Mouse (Mus musculus): ENCODE measurements at regions not wholly inside any gene's neighbourhood (a gene's known extent, or its start where the extent isn't known, plus 50 kb on each side); places are given as distances from the start of the nearest gene placed in this dataset.
"Not testable (repeated sequence)": the region's sequence is repeated elsewhere in the genome, so short reads cannot be mapped to it uniquely, and the experiment has no call there.

DNA sequence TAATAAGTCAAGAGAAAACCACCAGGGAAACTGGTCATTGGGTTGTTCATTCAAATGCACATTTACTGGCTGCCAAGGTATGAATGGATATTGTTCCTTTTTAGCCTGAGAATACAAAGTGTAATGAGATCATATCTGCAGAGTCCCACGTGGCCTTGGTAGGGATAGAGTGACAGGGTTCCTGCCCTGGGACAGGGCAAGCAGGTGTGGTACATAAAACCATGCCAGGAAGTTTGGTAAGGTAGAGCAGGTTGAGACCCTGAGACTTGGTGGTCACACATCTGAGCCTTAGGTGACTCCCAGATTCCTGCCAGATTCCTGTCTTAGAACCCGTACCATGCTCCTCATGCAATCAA is 320.5 kb downstream of the Tm4sf1 start:
- intact Hi-C loops (cut with DNase I), result no loop called here

DNA sequence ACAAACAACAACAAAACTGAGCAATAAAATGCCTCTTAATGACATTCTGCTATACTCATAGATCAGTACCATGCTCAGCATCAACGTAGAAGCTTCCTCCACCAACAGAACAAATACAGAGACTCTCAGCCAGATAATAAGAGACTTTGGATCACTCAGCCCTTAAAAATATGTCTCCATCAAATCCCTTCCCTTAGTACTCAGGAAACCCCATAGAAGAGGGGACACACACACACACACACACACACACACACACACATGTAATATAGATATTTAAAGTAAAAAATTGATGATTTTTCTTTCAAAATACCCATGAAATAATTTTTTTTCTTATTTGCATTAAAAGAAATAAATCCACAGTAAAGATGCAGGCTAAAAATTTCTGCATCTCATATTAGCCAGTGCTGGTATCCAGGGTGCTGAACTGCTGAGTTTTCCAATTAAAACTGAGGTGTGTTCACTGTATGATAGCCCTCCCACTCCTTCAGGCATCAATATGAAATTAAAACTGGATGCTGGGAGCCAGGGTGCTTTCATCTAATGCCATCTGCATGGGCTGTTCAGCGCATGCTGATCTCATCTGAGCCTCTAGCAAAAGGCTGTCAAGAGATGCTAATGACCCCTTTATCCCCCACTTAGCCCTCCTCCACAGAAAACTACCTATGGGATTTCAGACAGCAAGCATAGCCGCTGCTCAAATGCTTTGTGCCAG is 321.0 kb downstream of the Tm4sf1 start:
- intact Hi-C loops (cut with DNase I), result no loop called here

DNA sequence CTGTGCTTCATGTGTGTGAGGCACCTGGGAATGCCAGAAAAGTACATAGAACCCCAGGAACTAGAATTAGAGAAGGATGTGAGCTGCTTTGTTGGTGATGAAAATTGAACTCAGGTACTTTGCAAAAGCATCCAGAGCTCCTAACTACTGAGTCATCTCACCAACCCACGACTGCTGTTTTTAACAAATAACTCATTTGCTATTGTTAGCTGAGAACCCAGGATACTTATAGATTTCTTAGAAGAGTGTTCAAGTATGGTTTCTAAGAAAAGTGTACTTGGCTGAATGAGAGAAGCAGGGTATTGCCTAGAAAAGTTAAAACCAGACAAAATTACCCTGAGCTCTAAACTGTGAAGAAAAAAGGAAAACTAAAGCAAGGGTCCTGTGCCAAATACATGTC is 335.8 kb downstream of the Tm4sf1 start:
- intact Hi-C loops (cut with DNase I), result no loop called here

DNA sequence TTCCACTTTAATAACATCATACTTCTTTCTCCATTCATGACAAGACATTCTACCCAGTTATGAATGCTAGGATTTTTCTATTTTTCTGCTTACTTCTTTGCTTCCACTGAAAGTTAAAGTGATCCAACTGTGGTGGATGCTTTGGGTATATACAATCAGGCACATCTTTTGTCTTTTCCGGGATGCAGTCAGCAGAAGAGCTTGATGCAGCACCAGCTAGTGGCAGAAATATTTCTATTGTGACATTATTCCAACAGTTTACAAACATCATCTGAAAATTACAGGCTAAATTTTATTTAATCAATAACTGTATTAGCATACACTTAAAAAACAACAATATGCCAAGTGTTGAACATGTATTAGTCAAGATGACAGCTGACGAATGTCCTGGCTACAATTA is 336.3 kb downstream of the Tm4sf1 start:
- intact Hi-C loops (cut with DNase I), result no loop called here

DNA sequence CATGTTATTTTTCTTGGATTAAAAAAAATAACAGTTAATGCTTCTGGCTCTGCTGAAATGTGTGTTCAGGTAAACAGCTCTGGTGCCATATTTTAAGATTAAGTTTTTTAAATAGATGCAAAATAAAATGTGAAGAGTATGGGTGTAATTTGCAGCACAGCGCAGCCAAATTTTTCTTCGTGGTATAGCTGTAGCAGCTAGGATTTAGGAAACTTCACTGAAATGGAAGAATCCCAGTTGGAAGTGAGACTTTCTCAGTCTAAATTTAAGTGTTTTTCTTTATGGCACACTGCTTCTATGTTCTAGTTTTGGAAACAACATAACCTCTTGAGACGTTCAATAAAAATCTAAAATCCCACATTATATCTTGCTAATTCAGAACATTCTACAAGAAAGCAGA is 337.6 kb downstream of the Tm4sf1 start:
- intact Hi-C loops (cut with DNase I), result no loop called here

DNA sequence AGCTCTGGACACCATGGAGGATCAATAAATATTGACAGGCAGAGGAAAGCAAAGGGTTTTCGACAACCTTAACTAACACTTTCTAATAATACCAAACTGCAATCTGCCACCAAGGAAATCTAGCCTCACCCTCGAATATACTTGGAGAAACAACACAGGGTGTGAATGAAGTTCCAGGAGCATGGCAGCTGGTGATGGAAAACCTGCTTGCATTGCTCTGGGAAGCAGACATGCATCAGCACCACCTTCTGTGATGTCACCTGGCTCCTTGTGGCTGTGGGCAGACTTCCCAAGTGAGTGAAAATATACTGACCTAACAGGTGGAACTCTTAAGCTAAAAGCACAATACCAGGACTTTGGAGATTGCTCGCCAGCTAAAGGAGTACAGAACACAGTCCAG is 338.5 kb downstream of the Tm4sf1 start:
- intact Hi-C loops (cut with DNase I), result no loop called here

DNA sequence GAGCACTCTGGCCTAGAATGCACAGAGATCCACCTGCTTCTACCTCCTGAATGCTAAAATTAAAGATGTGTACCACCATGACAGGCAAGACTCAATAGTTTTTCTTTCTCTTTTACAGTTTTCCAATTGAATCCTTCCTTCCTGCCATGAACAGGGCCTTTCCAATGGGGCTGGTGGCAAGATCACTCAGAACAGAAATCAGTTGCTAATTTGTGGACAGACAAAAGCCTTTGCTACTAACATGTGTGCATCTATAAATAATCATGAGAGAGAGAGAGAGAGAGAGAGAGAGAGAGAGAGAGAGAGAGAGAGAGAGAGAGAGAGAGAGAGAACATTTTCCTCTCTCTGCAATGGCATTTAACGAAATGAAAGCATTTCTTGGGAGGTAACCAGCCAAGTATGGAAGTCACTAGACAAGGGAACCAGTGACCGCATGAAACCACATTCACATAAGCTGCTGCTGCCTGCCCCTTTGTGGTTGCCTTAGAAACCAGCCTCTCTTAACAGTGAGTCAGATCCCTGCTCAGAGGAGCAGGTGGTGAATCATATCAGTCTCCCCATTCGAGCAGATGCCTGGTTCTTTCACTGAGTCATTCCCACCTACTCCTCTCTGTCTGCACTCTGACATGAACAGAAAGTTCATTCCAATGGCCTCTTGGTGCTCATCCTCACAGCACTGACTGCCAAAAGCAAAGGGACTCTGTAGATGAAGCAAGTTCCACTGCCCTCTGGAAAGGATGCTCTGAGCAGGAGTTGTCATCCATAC is 339.4 kb downstream of the Tm4sf1 start:
- intact Hi-C loops (cut with DNase I), result no loop called here

DNA sequence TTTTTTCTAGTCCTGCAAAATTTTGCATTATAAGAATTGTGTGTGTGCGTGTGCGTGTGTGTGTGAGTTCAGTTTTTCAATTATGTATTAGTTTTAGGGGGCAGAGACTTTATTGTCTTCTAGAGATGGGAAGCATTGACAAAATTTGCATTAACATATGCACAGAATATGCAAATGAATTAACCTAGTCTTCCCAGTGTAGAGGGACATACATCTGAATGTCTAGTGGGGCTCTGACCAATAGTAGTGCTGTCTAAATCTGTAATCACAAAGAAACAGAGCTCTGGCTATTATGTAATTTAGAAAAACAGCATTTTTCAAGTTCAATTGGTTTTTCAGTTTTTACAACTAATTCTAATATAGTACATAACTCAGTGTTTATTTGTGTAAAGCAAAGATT is 344.8 kb downstream of the Tm4sf1 start:
- intact Hi-C loops (cut with DNase I), result no loop called here

DNA sequence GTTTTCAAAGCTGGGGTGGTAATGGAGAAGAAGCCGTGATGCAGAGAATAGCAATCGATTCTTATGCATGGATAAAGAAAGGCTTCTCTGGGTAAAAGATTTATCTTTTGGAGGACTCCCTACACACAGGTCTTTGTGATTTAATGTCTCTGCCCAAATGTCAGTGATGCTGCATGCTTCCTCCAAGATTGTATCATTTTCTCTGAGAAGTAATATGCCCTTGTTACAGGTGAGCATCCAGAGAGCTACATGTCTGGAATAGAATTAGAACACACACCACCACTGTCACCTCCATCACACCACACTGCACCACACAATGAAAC is 346.0 kb downstream of the Tm4sf1 start:
- intact Hi-C loops (cut with DNase I), result no loop called here

DNA sequence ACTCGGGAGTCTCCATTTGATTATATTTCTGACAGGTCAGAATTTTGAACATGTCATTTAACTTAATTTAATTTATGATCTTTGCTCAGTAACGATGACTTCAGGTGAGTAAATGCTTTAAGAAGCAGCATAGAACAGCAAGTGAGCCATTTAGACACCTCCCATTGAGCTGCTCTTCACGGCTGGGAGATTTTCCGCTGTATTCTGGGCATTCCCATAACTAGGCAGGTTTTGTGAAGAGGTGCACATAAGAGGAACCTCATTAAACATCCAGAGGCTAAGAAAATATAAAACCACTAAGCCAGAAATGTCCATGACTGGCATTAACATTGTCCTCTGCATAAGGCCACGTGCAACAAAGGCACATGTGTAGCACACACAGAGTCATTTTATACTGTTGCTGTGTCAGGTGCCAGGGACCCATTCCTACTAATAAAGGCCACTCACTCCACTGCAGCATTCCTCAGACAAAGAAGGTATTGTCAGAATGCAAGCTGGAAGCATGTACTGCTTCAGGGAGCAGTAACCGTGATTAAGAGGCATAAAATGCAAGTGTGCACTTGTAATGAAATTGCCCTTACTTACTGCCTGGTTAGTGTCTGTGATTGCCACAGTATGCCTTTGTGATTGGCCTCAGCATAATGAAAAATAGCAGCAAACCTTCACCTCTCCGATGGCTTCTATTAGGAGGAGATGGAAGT is 346.5 kb downstream of the Tm4sf1 start:
- intact Hi-C loops (cut with DNase I), result no loop called here

DNA sequence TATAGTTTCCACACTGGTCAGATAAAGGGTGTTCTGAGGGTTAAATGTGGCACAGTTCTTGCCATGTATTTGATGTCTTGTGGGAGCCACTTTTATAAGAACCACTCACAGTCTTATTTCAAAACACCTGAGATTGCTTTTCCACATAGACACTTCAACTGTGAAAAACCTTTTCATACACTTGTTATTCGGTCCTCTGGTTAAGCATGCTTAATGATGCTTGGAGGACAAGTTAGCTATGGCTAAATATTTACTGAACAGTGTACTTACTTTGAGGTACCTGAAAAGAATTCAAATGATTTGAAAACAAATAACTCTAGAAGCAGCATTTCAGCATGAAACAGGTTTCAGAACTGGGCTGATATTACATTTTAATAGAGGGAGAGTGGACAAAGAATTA is 359.2 kb downstream of the Tm4sf1 start:
- intact Hi-C loops (cut with DNase I), result not testable (repeated sequence)

DNA sequence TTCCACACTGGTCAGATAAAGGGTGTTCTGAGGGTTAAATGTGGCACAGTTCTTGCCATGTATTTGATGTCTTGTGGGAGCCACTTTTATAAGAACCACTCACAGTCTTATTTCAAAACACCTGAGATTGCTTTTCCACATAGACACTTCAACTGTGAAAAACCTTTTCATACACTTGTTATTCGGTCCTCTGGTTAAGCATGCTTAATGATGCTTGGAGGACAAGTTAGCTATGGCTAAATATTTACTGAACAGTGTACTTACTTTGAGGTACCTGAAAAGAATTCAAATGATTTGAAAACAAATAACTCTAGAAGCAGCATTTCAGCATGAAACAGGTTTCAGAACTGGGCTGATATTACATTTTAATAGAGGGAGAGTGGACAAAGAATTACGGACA is 372.8 kb downstream of the Tm4sf1 start:
- intact Hi-C loops (cut with DNase I), result not testable (repeated sequence)

DNA sequence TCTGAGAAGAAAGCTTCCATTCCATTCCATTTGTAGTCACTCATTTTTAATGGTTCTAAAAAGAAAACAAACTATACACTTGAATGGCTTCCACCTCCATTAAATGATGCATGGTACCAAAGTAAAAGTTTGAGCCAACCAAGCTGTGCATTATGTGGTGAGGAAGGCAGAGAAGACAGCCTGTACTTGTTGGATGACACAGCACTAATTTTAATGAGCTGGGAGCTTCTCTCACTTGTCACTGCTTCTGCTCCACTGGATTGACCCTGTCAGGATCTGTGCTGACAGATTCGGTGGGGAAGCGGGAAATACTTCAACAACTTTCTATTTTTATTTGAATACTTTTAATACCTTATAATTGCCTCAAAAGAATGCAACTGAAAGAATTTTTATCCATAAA is 403.3 kb downstream of the Tm4sf1 start:
- intact Hi-C loops (cut with DNase I), result no loop called here

DNA sequence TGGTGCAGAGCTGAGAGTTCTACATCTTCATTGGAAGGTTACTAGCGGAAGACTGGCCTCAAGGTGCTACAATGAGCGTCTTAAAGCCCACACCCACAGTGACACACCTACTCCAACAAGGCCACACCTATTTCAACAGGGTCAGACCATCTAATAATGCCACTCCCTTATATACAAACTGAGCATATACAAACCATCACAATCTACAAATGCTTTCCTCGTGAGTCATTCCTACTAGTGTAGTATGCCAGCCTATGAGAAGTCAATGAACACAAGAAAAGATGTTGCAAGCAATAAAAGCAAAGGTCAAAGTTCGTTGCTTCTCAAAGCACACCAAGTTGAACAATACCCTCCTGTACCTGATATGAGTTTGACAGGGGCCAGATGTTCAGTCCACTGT is 424.7 kb downstream of the Tm4sf1 start:
- intact Hi-C loops (cut with DNase I), result no loop called here

DNA sequence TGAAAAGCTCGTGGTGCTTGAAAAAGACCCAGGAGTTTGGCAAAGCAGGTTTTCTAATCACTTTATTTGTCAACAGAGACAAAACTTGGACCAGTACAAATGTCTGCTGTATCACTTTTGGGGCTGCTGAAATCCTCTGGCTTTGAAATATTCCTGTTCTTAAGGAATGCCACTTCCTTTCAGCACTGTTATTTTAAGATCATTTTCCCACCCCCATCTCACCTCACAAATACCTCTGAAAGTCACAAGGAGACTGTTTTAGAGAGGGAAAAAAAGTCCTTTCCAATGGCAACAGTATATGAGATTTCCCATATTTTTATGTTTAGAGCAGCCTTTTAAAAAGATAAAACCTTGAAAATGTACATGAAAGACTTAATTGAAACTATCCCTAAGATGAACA is 438.2 kb downstream of the Tm4sf1 start:
- intact Hi-C loops (cut with DNase I), result no loop called here

DNA sequence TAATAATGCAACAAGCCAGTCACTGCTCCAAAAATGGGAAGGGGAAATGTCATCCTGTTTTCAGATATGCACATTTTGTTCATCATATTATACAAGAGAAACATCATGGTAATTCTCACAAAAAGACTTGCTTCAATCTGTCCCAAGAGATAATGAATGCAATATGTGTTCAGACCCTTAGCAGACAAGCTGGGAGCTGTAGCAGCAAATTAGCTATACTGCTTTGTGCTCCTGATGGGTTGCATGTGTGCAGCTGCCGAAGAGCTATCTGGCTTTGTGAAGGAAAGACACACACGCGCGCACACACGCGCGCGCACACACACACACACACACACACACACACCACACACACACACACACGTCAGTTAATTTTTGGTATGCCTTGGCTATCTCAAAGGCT is 441.9 kb downstream of the Tm4sf1 start:
- intact Hi-C loops (cut with DNase I), result no loop called here

DNA sequence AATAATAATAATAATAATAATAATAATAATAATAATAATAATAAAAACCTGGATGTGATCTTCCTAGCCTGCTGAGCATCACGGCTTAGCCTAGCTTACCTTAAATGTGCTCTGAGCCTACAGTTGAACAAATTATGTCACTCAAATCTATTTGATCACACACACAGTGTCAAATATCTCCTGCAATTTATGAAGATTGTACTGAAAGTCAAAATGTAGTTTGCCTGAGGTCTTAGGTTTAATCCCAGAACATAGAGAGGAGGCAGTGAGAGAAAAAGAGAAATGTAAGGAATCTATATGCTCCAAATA is 456.4 kb downstream of the Tm4sf1 start:
- intact Hi-C loops (cut with DNase I), result no loop called here

DNA sequence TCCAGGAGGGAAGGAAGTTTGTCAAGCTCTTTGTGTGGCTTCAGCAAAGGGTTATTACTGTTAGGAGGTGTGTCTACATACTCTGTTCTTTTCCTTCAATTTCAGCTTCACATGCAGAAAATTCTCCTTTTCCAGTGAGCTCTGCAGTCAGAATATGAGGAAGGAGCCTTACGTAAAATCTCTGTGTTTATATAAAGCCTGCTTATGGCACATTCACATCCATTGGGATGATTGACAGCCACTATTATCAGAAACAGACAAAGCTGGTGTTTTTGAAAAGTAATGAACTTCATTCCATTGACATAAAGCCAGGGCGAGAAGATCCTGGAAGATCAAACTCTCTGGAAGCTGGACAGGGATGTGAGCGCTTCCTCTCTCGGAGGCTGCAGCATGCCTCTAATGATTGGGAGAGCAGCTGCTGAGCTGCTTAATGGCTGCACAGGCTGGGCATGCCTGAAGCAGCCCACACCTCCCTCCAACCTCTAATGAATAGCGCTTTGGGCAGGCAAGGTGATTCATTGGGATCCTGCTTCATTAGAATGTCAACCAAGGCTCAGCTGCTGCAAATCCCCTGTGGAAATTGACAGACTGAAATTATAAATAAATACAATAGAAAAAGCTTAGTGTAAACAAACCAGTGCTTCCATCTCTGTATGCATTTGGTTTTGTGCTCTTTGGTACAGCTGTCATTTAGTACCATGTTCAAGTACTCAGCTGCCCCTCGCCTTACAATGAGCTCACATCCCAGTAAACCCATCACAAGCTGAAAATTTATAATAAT is 456.9 kb downstream of the Tm4sf1 start:
- intact Hi-C loops (cut with DNase I), result no loop called here

DNA sequence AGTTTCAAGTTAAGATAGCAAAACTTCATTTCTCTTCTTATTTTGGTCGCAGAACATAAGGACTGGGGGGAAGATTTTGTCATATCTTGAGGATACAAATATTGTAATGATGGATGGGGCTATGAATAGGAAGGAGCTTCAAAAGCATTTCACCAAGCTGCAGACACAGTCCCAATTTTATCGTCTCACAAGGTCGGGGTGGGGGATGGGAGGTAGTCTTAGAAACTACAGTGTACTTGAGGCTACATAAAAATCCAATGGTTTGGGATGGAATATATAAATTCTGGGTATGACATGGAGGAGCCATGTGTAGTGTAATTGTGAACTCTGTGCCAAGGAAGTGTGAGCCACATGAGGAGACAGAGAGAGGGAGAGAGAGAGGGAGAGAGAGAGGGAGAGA is 464.6 kb downstream of the Tm4sf1 start:
- intact Hi-C loops (cut with DNase I), result no loop called here

DNA sequence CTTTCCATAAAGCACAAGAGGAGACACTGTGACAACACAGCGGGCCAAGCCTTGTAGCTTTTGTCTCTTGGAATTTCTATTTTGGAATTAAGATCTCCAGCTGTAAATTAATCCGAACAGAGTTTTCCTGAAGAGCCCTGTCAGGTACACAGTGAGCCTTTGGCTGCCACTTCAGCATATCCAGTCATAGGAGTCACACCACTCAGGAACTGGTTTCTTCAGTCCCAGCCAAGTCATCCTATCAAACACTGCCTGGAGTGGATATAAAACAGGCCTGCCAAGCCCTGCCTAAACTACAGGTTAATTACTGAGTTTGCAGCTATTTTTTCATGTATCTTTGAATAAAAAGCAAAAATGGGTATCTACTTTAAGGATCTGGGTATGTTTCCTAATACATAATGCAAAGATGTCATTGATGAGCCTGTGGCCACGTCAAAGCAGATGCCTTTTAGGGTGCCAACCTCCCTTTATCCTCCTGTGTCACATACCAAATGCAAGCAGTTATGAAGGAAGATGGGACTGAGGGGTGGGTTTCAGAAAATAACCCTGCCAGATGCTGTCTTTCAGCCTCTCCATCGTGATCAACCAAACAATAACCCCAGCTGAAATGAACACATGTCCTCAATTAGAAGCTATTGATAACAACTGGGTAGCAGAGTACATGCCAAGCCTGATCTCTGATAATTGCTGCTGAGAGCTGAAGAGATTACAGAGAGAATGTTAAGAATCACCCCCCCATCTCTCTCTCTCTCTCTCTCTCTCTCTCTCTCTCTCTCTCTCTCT is 471.3 kb downstream of the Tm4sf1 start:
- intact Hi-C loops (cut with DNase I), result no loop called here

DNA sequence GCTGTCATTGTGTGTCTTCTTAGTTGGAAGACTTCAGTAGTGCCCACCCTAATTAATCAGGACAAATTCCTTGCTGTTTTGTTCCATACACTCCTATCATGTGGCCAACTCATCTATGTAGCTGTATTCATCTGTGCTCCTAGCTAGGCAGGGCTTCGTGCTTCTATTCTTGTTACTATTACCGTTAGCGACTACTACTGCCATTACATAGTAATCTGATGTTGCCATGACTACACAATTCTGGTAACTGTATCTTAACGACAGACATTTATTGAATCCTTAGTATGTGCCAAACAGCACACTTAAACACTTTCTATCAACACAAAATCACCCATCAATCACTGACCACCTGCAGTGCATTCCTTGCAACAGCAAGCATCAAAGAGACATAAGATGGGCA is 477.6 kb downstream of the Tm4sf1 start:
- intact Hi-C loops (cut with DNase I), result no loop called here
